28 mouse cellular contexts compared by ENCODE assay signal in the genomic region with DNA sequence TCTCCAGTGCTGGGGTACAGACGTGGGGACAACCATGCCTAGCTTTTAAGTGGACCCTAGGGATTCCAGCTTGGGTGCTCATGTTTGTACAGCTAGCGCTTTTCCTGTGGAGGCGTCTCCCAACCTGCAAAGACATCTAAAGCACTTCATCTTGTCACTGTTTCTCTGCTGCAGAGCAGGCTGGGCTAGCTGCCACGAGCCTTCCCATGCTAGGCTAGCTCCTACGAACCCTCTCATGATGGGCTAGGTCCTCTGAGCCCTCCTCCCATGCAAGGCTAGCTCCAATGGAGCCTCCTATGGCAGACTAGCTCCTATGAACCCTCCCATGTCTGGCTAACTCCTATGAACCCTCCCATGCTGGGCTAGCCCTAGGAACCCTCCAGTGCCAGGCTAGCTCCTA. TPM values are rescaled to one million over a fixed set of nuclear protein-coding genes. Genes with fewer than 3 reads are reported as not detected.
DNase-seq lines count a peak whose midpoint lies in the region; ATAC-seq and TF ChIP-seq lines count a peak whose summit lies in the region.
"Had no signal": no experiment of that assay in that cellular context is flagged by ENCODE, and none has a peak within 500 bp of the region (broad histone marks: within the 10 kb centered on the region; RNA-seq: fewer than 3 reads in every experiment).

No protein-coding gene starts in this region.

- 55% methylated on average over 5 of the region's 5 CpGs for WGBS in heart, embryonic 12.5 days

- H3K36me3 ChIP-seq in heart, embryonic 12.5 days, result no peaks in the 10 kb centered on the region
- H3K36me3 ChIP-seq: embryonic facial prominence, embryonic 13.5 days; forebrain, embryonic 12.5 days; G1E; hindbrain, embryonic 12.5 days; kidney, embryonic 15.5 days; limb, embryonic 15.5 days; midbrain, embryonic 13.5 days had no signal

- no peaks in the 10 kb centered on the region for H3K27me3 ChIP-seq in heart, embryonic 12.5 days (replicated peaks)
- H3K27me3 ChIP-seq: CH12.LX; embryonic facial prominence, embryonic 13.5 days; forebrain, embryonic 12.5 days; hindbrain, embryonic 12.5 days; kidney, embryonic 15.5 days; limb, embryonic 15.5 days; midbrain, embryonic 13.5 days; Patski had no signal

- ATAC-seq in heart, embryonic 12.5 days (ENCODE audit: insufficient number of reproducible peaks, low FRiP score), result no peak
- ATAC-seq: intestine, postnatal 0 days; midbrain, embryonic 13.5 days; Patski had no signal

- H3K9ac ChIP-seq in heart, embryonic 12.5 days, result no peak overlapping the region
- H3K9ac ChIP-seq: embryonic facial prominence, embryonic 13.5 days; forebrain, embryonic 12.5 days; hindbrain, embryonic 12.5 days; kidney, embryonic 15.5 days; limb, embryonic 15.5 days; liver, embryonic 14.5 days; midbrain, embryonic 13.5 days had no signal

- H3K4me2 ChIP-seq in heart, embryonic 12.5 days, result no peak overlapping the region
- H3K4me2 ChIP-seq: embryonic facial prominence, embryonic 13.5 days; forebrain, embryonic 12.5 days; hindbrain, embryonic 12.5 days; kidney, embryonic 15.5 days; limb, embryonic 15.5 days; midbrain, embryonic 13.5 days had no signal

- peaks cover 2% of the 10 kb centered on the region; the same call in 1 of the 2 replicates for H3K4me1 ChIP-seq in cortical plate, adult 2 months (ENCODE audit: control insufficient read depth, insufficient read depth, low read length)
- H3K4me1 ChIP-seq in heart, embryonic 12.5 days (replicated peaks), result peaks cover 16% of the 10 kb centered on the region
- H3K4me1 ChIP-seq: megakaryocyte, embryonic 14.5 days had no signal

- intact Hi-C loops in left cerebral cortex, adult 2 months (cut with DNase I), result no loop called here
- intact Hi-C loops in left cerebral cortex, postnatal 4 days (cut with DNase I), result no loop called here

- no peak for TF ChIP-seq CTCF in left cerebral cortex, adult 2 months (IDR thresholded peaks at IDR 0.05)
- TF ChIP-seq CTCF in cortical plate, adult 2 months (IDR thresholded peaks at IDR 0.05; ENCODE audit: extremely low read depth, insufficient read depth, low read length), result no peak

- peak in 1 of 2 experiments; percentile 46 for DNase-seq in left cerebral cortex, adult 2 months (ENCODE audit: extremely low spot score in 1 of 2, low spot score in 2 of 2)
- no peak for DNase-seq in left cerebral cortex, postnatal 4 days
- peak; percentile 38 to 46 for DNase-seq in frontal cortex, postnatal 14 days (ENCODE audit: low spot score in 2 of 2)
- peak; percentile 46 to 62 for DNase-seq in right cerebral cortex, adult 2 months (ENCODE audit: low spot score in 2 of 2)
- no peak for DNase-seq in gastrocnemius, postnatal 10 days
- no peak for DNase-seq in retina, postnatal 1 day
- DNase-seq: adrenal gland, adult 2 months; B cell, adult 2 months; cerebellum, adult 2 months; gastrocnemius, postnatal 14 days; heart, adult 18-20 months; kidney, postnatal 36 days; lung, postnatal 14 days had no signal

- H3K4me3 ChIP-seq in left cerebral cortex, adult 2 months, result no peak overlapping the region
- no peak overlapping the region for H3K4me3 ChIP-seq in cortical plate, adult 2 months (ENCODE audit: insufficient read depth, low read length)
- H3K4me3 ChIP-seq in heart, embryonic 12.5 days, result no peak overlapping the region
- H3K4me3 ChIP-seq: embryonic facial prominence, embryonic 13.5 days; erythroblast, embryonic 14.5 days; forebrain, embryonic 12.5 days; hindbrain, embryonic 12.5 days; kidney, embryonic 15.5 days; limb, embryonic 15.5 days; megakaryocyte, embryonic 14.5 days; midbrain, embryonic 13.5 days had no signal

- H3K27ac ChIP-seq in left cerebral cortex, adult 2 months, result peak overlapping the region; percentile 79
- 0 out of 2 replicates have a peak overlapping the region, but pooled peaks have one; percentile 43 for H3K27ac ChIP-seq in cortical plate, adult 2 months (ENCODE audit: insufficient read depth, low read length)
- no peak overlapping the region for H3K27ac ChIP-seq in heart, embryonic 12.5 days (ENCODE audit: poor library complexity, severe bottlenecking)
- H3K27ac ChIP-seq: embryonic facial prominence, embryonic 13.5 days; forebrain, embryonic 12.5 days; hindbrain, embryonic 12.5 days; kidney, embryonic 15.5 days; limb, embryonic 15.5 days; liver, embryonic 14.5 days; midbrain, embryonic 13.5 days had no signal

- peaks cover 4% of the 10 kb centered on the region for H3K9me3 ChIP-seq in heart, embryonic 12.5 days (replicated peaks)
- H3K9me3 ChIP-seq: embryonic facial prominence, embryonic 13.5 days; forebrain, embryonic 12.5 days; hindbrain, embryonic 12.5 days; kidney, embryonic 15.5 days; limb, embryonic 15.5 days; midbrain, embryonic 13.5 days had no signal

- TF ChIP-seq POLR2A in cortical plate, adult 2 months (IDR thresholded peaks at IDR 0.05; ENCODE audit: extremely low read depth, insufficient read depth, low read length), result no peak

RNA-seq across cellular contexts. Expression of a gene that starts 46.2 kb away (rescaled TPM):
- 10 to 100 TPM; 53.6 to 54.5 TPM for total RNA-seq in left cerebral cortex, adult 2 months (2021)
- total RNA-seq in left cerebral cortex, postnatal 4 days (2021), result 10 to 100 TPM; 63.0 to 63.1 TPM
- 34.3 and 36.0 TPM in 2 replicates for polyA plus RNA-seq in cortical plate, adult 2 months (2012; rRNA removed)
- 10 to 100 TPM; 22.2 to 23.8 TPM for total RNA-seq in gastrocnemius, postnatal 10 days (2021)
- polyA plus RNA-seq in heart, embryonic 12.5 days (2016; fragmentation: Nextera tagmentation; extraction: Ambion mirVana), result 6.6 and 7.4 TPM in 2 replicates

Comparison
In these comparisons a context has a peak if more than half of its experiments do, and no peak if none do; other contexts are left out.
1. DNase-seq: peak in frontal cortex, postnatal 14 days (2 of 2) and right cerebral cortex, adult 2 months (2 of 2); none in left cerebral cortex, postnatal 4 days (single experiment), gastrocnemius, postnatal 10 days (single experiment) and retina, postnatal 1 day (single experiment).